Mouse (Mus musculus): ENCODE results near the gene Zbed6.

GRCm38 (mm10) chr1:133693536-133694114, 32.9 kb upstream of the Zbed6 start:
- no peak for TF ChIP-seq CTCF (IDR thresholded peaks at IDR 0.05; ENCODE audit: low read depth, low read length)
- TF ChIP-seq EP300 (IDR thresholded peaks at IDR 0.05; ENCODE audit: insufficient read depth, low read depth, low read length): peak; percentile 94
- no peak for TF ChIP-seq POLR2A (IDR thresholded peaks at IDR 0.05; ENCODE audit: insufficient read depth, low read length)
